Mouse (Mus musculus): ENCODE measurements around the gene Sult3a2.

GRCm38 (mm10) chr10:33820892-33821291, 34.4 kb upstream of the Sult3a2 start:
- TF ChIP-seq USF1 (IDR thresholded peaks at IDR 0.05; ENCODE audit: low read depth) (no peak), MYOG (IDR thresholded peaks at IDR 0.05; ENCODE audit: control insufficient read depth, extremely low read depth, insufficient read length) (no peak), MYOD1 (IDR thresholded peaks at IDR 0.05; ENCODE audit: control insufficient read depth, insufficient read length, low read depth) (no peak), CTCF (IDR thresholded peaks at IDR 0.05; ENCODE audit: control insufficient read depth, insufficient read depth, insufficient read length) (no peak), MAX (IDR thresholded peaks at IDR 0.05) (no peak)
